Mouse (Mus musculus): ENCODE measurements at regions not wholly inside any gene's neighbourhood (a gene's known extent, or its start where the extent isn't known, plus 50 kb on each side); places are given as distances from the start of the nearest gene placed in this dataset.

DNA sequence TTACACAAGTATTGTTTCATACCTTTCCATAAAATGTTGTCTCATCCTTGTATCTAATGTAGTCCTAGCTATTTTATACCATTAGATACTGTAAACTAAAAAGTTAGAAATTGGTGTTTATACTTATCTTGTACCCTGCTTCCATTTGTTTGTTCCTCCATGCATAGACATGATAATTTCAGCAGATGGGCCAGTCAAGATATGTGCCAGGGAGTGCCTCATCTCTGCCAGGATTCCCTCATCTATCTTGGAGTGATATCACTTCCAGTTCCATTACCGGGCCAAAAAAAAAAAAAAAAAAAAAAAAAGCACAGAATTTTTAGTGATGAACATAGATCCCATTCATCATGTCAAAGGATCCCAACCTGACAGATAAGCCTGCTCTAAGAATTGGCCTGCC is 79.2 kb upstream of the Gemin8 start:
- peak; percentile 44 for DNase-seq (ENCODE audit: low read depth, low spot score)

DNA sequence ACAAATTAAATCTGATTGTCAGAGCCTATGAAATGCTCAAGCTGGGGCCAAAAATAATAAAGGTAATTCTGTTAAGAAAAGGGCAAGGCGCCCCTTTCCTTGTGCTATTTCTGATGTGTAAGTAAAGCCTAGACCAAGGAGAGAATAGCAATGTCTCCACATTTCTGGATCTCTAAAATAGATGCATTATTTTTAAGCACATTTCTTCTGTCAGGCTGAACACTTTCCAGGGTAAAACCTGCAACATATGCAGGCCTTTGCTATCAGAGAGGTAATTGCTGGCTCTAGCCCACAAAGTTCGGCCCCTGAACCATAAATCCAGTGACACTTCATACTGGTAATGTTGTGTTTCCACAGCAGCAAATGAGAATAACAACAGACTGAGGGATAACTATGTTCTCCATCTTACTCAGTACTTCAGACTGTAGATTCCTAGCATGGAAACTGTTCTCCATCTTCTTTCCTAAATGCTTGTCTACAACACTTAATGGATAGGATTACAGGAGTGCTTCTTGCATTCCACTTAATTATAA is 63.0 kb upstream of the Gemin8 start:
- DNase-seq (ENCODE audit: low read depth, low spot score): no peak
